Mouse (Mus musculus) T-cell, adult 2 months (primary cell): ENCODE measurements around the gene Pip4k2b.
"Not testable (repeated sequence)": the region's sequence is repeated elsewhere in the genome, so short reads cannot be mapped to it uniquely, and the experiment has no call there.

Experiments used
- DNase-seq: peaks from one replicate; pipeline ENCODE4 v3.0.0; 2022; ENCODE audit warnings: low spot score

Pip4k2b gene

DNA sequence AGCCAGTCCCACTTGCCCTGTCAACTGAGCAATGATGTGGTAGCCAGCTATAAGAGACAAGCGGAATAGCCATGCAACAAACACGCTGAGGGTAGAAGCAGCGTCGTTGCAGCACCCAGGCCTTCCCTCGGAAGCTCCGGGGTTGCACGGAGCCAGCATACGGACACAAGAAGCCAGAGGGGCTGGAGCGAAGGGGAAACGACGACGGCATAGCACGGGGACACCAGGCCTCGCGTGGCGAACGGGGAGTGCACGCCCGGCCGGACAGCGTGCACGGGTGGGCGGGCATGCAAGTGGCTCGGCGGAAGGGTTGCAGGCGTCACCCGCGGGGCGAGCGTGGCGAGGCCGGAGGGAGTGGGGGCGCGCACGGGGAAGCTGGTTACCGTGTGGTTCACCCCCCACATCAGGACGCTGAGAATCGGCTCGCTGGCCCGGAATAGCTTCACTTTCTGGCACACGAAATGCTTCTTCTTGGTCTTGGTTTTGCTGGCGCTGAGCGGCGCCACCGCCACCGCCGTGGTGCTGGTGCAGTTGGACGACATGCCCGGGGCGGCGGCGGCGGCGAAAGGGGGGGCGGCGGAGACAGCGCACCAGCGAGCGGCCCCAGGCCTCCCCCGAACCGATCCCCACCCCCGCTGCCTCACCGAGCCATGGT lies at the start of gene Pip4k2b:
Gene Pip4k2b, minus strand, starts transcription at position 642 of the 655 bp plus-strand sequence.
- DNase-seq: peak; percentile 11

DNA sequence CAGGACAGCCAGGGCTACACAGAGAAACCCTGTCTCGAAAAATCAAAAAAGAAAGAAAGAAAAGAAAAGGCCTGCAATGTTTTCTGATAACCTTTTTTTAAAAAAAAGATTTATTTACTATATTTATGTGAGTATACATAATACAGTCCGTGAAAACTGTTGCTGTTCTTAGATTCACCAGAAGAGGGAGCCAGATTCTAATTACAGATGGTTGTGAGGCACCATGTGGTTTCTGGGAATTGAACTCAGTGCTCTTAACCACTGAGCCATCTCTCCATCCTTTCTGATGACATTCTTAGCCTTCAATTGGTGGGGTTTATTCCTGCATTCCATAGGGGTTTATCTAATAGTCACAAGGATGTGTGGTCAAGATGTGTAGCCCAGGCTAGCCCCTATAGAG lies 48.7 kb upstream of the Pip4k2b start:
- peak; percentile 73 for DNase-seq

DNA sequence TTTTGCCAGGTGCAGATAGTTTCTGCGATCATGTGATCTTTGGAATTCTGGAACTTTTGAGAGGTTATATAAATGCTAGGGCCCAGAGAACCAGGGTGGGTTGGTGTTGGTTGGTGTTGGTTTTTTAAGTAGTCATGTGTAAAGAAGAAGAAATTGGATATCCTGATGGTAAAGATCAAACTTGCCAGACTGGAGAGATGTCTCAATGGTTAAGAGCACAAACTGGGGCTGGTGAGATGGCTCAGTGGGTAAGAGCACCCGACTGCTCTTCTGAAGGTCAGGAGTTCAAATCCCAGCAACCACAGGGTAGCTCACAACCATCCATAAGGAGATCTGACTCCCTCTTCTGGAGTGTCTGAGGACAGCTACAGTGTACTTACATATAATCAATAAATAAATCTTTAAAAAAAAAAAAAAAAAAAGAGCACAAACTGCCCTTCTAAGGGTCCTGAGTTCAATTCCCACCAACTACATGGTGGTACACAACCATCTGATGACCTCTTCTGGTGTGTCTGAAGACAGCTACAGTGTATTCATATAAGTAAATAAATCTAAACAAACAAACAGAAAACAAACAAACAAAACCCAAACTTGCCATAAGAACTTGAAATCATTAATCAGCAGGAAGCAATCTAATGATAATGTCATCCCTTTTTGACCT lies 46.4 kb upstream of the Pip4k2b start:
- DNase-seq: not testable (repeated sequence)

DNA sequence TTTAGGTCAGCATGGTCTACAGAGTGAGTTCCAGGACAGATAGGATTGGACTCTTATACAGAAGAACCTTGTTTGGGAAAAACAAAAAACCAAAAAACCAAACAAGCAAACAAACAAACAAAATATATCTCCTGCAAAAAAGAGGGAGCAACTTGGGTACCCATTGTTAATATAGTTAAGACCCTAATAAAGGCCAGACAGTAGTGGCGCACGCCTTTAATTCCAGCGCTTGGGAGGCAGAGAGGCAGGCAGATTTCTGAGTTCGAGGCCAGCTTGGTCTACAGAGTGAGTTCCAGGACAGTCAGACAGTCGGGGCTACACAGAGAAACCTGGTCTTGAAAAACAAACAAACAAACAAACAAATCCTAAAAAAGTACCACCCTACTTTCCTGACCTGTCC lies 45.2 kb upstream of the Pip4k2b start:
- no peak for DNase-seq

DNA sequence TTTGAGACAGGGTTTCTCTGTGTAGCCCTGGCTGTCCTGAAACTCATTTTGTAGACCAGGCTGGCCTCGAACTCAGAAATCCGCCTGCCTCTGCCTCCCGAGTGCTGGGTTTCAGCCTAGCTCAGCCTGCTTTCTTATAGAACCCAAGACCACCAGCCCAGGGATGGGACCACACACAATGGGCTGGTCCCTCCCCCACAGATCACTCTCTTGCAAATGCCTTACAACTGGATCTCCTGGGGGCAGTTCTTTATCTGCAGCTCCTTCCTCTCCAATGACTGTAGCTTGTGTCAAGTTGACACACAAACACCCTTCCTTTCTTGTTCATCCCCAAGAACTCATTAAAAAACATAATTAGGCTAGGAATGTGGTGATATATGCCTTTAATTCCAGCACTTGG lies 43.5 kb upstream of the Pip4k2b start:
- DNase-seq: no peak

DNA sequence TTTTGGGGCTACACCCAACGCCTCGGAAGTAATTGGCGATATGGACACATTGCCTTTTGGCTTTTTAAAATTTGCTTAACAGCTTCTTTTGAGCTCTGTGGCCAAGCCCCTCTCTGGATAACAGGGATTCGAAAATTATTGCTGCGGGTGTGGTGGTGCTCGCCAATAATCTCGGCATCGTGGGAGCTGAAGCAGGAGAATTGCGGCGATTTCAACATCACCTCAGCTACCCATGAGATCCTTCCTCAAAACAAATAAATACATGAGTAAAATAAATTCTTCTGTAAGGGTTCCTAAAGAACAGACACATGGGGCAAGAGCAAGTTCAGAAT lies 38.0 kb upstream of the Pip4k2b start:
- DNase-seq: no peak

DNA sequence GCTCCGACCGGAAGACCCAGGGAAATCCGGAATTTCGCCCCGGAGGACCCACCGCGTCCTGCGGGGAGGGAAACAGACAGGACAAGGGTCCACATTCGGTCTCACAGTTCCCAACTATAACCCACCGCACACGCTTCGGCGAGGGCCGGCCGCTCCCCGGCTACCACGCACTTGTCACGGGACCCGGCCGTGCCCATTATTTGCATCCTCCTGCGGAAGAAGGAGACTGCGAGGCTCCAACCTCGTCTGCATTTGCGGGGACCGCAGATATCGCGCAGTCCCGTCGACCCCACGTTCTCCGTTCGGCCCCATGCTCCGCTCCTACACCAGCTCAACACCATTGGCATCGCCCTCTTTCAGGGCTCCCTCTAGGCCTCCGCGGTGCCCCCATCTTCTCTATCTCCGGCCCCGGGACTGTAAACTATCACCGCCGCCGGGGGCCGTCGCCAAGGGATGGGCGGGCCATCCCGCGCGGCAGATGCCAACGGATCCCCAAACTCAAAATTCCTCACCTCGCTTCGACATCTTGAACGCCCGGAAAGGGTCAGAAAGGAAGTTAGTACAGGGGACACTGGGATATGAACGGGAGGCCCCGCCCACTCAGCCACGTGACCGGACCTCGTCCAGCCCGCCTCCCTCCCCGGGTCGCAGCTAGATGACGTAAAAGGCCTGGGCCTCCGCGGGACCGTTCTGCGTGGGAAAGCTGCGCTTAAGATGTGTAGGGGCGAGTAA lies 37.5 kb upstream of the Pip4k2b start, which contains the start of gene Rpl23:
Gene Rpl23, minus strand, starts transcription at position 606 of the 732 bp plus-strand sequence.
- DNase-seq: peak; percentile 97

DNA sequence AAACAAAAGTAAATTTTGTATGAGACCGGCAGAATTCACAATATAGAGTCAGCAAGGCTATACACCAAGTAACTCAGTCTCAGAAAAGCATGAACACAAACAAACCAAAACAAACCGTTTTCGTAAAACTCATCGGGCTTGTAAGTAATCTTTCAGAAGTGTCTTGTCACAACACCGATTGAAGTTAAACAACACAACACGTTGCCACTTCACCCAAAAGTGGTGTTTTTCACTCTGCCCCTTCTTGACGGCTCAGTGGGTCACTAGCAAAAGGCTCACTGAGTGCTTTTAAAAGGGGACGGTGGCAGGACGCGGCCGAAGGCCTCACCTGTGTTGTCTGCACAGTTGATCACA lies 37.0 kb upstream of the Pip4k2b start:
- no peak for DNase-seq

DNA sequence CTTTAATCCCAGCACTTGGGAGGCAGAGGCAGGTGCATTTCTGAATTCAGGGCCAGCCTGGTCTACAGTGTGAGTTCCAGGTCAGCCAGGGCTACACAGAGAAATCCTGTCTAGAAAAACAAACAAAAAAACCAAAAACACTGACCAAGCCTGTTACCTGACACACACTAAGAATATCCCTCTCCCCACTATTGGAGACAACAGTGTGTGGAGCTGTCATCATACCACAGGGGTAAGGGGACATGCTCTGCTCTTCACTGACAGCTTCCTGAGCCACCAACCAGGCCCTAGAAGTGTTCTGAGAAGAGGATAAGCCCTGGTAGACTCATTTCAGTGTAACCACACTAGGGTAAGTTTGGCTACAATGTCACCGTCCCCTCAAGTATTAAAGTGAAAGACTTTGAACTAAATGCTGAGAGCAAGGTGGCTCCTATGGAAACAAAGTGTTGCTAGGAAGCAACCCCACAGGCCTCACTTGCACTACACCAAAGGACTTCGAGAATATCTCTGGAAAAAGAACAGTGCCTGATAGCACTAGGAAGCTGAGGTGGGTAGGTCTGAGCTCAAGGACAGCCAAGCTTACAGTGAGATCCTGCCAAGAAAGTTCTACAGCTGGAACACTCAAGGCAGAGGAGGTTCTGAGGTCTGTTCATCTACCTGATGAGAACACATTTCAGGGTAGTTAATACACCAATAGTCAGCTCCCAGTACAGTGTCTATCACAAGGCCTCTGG lies 35.6 kb upstream of the Pip4k2b start:
- DNase-seq: no peak

DNA sequence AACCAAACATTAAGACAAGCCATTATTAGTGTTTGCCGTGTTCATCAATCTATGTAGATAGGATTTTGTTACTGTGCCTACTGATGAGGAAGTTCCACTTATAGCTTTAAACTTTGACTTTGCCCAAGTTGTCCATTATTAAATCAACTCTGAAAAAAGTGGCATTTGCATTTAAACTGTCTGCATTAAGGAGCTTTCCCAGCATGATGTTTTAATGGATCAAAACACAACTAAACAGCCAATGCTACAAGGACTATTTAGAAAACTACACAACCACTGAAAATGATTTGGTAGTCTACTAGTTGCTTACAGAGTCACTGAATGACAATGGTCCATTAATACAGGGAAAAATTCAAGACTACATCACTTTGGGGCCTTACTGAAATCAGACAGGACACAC lies 34.4 kb upstream of the Pip4k2b start:
- DNase-seq: no peak

DNA sequence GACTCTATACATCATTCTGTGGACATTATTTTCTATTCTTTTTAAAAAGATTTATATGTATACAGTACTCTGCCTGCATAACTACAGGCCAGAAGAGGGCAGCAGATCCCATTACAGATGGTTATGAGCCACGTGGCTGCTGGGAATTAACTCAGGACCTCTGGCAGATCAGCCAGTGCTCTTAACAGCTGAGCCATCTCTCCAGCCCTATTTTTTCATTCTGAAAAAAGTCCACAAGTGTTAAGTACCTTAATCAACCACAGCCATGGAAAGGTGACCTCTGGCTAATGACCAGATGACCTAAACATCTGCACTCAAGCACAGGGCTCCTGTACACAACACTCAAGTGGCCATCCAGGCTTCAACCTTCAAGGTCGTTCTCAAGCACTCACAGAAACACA lies 32.6 kb upstream of the Pip4k2b start:
- peak; percentile 24 for DNase-seq

DNA sequence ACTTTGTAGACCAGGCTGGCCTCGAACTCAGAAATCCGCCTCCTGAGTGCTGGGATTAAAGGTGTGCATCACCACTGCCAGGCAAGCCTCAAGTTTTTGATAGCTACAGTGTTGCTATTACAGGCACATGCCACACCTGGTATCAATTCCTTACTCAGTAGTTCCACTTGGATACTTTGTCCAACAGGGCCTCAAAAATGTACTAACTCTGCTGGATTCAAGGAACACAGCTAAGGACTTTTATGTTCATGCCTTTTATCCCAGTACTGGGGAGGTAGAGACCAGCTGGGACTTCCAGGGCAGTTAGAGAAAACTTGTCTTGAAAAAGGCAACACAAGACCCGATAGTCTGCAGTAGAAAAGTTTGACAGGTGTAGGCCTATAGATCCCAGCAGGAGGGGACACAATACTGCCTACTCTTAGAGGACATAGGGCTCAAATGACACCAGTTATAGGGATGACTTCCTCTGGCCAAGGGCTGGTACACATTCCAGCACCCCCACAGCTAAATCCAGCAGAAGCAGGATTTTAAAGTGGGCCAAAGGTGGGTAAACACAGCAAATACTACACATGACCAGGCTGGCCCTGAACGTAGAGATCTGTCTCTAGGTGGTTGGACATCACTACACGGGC lies 32.1 kb upstream of the Pip4k2b start:
- DNase-seq: no peak

DNA sequence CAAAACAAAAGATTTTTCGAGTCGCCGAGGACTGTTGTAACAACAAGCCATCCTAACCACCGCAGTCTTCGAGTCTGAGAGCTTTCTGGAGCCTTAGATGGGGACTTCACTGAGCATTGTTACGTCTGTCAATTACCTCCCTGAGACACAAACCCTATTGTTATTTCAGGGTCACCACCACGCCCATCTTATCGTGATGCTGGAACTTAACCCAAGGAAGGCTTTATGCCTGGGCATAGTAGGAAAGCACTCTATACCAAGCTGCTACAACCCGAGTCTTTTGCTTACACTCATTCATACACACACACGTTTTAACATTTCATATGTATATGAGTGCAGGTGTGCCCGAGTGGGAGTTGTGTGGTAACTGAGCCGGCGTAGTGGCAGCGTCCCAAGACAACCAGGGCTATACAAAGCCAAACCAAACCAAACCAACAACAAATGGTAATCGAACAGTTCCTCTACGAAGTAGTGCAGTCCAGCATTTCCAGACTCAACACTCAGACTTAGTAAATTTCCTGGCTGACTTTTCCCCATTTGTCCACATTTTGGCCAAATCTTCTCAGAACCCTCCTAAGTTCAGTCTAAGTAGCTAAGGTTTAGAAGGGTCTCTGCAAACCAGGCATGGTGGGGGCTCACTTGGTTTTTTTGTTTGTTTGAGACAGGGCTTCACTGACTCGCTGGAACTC lies 31.4 kb upstream of the Pip4k2b start, which contains the start of gene 1700001P01Rik:
Gene 1700001P01Rik, minus strand, starts transcription at position 111 of the 689 bp plus-strand sequence.
- no peak for DNase-seq

DNA sequence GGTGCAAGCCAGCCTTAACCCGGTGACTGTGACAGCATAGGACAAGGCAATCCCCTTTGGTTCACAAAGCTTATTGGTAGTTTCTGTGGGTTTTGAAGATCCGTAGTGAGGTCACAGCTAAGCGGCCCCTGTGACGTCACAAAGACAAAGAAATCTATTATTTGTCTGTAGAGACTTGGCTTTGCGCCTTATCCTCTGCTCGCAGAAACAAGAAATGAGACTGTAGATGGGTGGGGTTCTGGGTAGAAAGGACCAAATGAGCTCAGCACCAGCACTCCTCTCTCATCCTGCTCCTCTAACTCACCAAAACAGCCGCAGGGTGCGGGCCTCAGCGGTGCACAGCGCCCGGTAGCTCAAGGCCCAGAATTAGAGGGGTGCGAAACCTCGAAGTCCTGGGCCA lies 30.7 kb upstream of the Pip4k2b start:
- no peak for DNase-seq

DNA sequence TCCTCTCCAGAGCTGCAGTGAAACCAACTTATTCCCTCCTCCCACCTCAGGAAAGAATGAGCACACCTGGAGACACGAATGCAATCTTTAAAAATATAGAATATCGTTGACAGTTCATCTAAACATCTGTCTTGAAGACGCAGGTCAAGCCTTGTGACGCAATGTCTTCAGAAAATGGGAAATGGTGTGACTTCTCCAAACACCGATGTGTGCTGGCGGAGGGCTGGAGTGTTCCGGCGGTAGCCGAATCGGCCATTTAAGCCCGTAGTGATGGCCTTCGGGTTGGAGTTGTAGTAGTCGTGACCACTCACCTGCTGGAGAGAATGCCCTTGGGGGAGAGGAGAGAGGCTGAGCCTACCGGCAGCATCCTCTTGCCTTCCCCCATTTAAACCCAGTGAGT lies 26.9 kb upstream of the Pip4k2b start:
- no peak for DNase-seq

DNA sequence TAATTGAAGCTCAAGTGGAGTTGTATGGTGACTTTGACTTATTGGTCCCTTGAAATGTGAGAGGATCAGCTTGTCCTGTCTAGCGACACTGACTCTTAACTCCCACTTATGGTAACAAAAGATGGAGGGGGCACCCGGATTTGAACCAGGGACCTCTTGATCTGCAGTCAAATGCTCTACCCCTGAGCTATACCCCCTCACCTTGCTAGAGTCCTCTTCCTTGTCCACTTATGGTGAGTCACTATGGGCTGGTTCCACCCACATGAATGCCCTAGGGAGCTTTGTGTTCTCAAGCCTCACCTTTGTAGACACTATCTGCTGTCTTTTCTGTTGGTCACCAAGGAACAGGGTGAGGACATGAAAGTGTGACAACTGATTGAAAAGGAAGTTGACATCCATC lies 25.2 kb upstream of the Pip4k2b start:
- DNase-seq: no peak

DNA sequence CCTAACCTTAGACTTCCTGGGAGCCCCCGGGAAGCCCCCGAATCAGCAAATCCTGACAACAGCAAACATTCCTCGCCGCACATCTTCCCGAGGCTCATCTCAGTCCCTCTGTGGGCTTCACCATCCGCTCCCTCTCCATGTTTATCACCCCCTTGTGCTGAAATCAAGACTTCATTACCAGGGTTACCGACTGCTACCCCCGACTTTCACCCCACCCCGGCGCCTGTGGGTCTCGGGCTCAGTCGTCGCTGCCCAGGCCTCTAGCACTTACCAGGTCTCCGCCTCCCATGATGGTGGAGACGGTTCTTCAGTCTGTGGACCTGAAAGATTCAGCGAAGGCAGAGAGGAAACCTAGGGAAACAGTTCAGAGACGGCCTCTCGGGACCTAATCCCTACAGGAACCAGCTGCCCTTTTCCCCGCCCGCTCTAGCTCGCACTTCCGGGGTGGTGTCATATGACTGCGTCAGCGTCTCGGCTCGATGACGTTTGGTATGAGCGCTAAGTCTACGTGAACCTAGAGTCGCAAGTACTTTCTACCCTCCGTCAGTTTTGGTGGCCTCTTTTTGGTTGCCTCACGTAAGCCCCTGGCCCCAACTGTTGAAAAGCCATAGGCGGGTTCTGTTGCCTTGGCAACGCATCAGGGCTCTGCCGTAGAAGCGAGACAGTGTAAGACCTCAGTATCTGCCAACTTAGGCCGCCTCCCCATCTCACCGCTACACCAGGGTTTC lies 21.8 kb upstream of the Pip4k2b start, which contains the start of gene Cwc25:
Gene Cwc25, minus strand, starts transcription at position 403 of the 728 bp plus-strand sequence.
- peak; percentile 95 for DNase-seq

DNA sequence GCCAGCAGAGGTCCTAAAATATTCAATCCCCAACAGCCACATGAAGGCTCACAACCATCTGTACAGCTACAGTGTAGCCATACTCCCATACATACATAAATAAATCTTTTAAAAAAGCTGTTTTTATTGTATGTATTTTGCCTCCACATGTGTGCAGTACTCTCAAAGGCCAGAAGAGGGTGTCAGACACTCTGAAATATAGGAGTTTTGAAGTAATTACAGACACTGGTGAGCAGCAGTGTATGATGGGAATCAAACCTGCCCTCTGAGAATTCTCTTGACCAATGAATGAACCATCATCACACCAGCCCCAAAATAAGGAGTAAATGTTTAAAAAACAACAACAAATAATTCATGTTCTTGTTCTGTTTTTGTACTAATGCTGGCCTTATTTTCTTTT lies 17.1 kb upstream of the Pip4k2b start:
- no peak for DNase-seq

DNA sequence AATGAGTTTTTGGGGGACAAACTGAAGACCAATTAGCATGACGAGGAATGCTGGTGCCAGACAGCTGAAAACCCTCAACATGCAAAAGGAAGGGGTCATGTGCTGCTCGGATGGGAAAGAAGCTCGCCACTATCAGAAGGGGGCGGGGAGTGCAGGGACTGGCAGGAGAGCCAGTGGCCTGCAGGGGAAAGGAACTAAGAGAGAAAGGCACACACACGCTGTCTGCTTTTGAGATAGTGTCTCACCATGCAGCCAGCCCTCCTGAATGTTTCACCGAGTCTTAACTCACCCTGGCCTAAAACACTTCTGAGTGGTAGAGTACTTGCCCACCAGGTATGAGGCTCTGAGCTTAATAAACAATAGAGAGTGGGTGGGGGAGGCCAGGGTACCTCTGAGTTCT lies 14.4 kb upstream of the Pip4k2b start:
- DNase-seq: no peak

DNA sequence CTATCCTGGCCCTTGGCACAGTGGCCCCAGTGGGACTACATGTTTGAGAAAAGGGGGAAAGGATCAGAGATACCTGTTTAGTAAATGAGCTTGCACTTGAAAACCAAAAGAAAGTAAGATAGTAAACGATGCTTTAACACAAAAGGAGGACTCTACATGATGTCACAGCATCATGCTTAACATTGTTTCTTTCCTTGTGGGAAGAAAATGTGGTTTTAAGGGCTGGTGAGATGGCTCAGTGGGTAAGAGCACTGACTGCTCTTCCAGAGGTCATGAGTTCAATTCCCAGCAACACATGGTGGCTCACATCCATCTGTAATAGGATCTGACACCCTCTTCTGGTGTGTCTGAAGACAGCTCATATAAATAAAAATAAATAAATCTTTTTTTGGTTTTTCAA lies 13.6 kb upstream of the Pip4k2b start:
- no peak for DNase-seq

DNA sequence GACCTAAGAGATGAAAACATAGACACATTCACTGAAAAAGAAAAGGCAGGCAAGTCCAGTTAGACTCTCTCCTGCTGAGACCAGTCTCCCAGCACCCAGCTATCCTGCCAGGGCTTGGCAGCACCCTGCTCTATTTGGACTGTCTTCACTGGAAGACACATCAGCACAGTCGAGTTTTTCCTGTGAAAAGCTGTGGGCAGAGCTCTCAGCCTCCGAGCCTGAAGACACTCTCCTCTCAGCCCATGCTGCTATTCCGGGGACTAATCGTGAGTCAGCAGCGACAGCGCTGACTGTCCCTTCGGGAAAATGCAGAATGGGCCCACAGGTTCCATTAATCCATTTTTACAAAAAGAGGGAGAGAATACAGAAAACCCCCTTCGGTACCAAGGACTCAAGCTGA lies 8.8 kb upstream of the Pip4k2b start:
- DNase-seq: no peak
